Mouse (Mus musculus) lung, postnatal 14 days (tissue): ENCODE data around the gene Zfhx3.

Experiments
- DNase-seq: peaks from one replicate; pipeline ENCODE4 v3.0.0; 2021

The Zfhx3 gene

GRCm38 (mm10) chr8:108944312-108944711 is 1001.9 kb downstream of the Zfhx3 start:
- DNase-seq = no peak

- no peak for DNase-seq
Observed at GRCm38 (mm10) chr8:108950311-108950710, 1007.9 kb downstream of the Zfhx3 start.

- DNase-seq = no peak
Observed at GRCm38 (mm10) chr8:108951560-108951959, 1009.1 kb downstream of the Zfhx3 start.

- DNase-seq = no peak
Observed at GRCm38 (mm10) chr8:108956416-108956815, 1014.0 kb downstream of the Zfhx3 start.

- no peak for DNase-seq
Observed at GRCm38 (mm10) chr8:108962516-108962915, 1020.1 kb downstream of the Zfhx3 start.

GRCm38 (mm10) chr8:108963181-108963580 is 1020.7 kb downstream of the Zfhx3 start:
- DNase-seq = no peak

GRCm38 (mm10) chr8:108966041-108966440 is 1023.6 kb downstream of the Zfhx3 start:
- no peak for DNase-seq

- DNase-seq = no peak
Observed at GRCm38 (mm10) chr8:108973639-108974325, 1031.3 kb downstream of the Zfhx3 start.

GRCm38 (mm10) chr8:108977693-108978361 is 1035.4 kb downstream of the Zfhx3 start:
- no peak for DNase-seq

- DNase-seq = no peak
Observed at GRCm38 (mm10) chr8:108978362-108978750, 1035.9 kb downstream of the Zfhx3 start.

GRCm38 (mm10) chr8:108984904-108985303 is 1042.5 kb downstream of the Zfhx3 start:
- no peak for DNase-seq

GRCm38 (mm10) chr8:108989841-108990240 is 1047.4 kb downstream of the Zfhx3 start:
- no peak for DNase-seq

- DNase-seq = peak; percentile 10
Observed at GRCm38 (mm10) chr8:108990537-108990936, 1048.1 kb downstream of the Zfhx3 start.

GRCm38 (mm10) chr8:108991395-108991794 is 1049.0 kb downstream of the Zfhx3 start:
- no peak for DNase-seq

- no peak for DNase-seq
Observed at GRCm38 (mm10) chr8:108993718-108994117, 1051.3 kb downstream of the Zfhx3 start.

GRCm38 (mm10) chr8:108994187-108994586 is 1051.7 kb downstream of the Zfhx3 start:
- no peak for DNase-seq

- DNase-seq = no peak
Observed at GRCm38 (mm10) chr8:108994880-108995279, 1052.4 kb downstream of the Zfhx3 start.

- no peak for DNase-seq
Observed at GRCm38 (mm10) chr8:108997334-108997733, 1054.9 kb downstream of the Zfhx3 start.

GRCm38 (mm10) chr8:108999297-109000249 is 1057.1 kb downstream of the Zfhx3 start:
- DNase-seq = no peak

- DNase-seq = no peak
Observed at GRCm38 (mm10) chr8:109001031-109001430, 1058.6 kb downstream of the Zfhx3 start.

GRCm38 (mm10) chr8:109001923-109002322 is 1059.5 kb downstream of the Zfhx3 start:
- DNase-seq = no peak

GRCm38 (mm10) chr8:109006986-109007385 is 1064.5 kb downstream of the Zfhx3 start:
- no peak for DNase-seq
